Mouse (Mus musculus) neural tube, embryonic 12.5 days (tissue): ENCODE results near the gene Rnase12. TPM values are rescaled to one million over a fixed set of nuclear protein-coding genes. Genes with fewer than 3 reads are reported as not detected.

ENCODE experiments used
- ATAC-seq: fragments of 200-750 bp; cut with Nextera tagmentation; 2 replicates; pipeline ENCODE4 v1.8.0; 2017; ENCODE audit warnings: low read depth, mild to moderate bottlenecking, moderate TSS enrichment, moderate library complexity; ENCODE audit not compliant: low FRiP score
- H3K27ac ChIP-seq: fragments of 300-500 bp; sonication (generic); 2 replicates; pipeline ENCODE4 v1.5.1; 2016
- H3K27me3 ChIP-seq: fragments of 300-500 bp; sonication (generic); replicated peaks from 2 replicates; pipeline ENCODE4 v1.6.1; 2016; ENCODE audit warnings: mild to moderate bottlenecking
- H3K36me3 ChIP-seq: fragments of 300-500 bp; sonication (generic); 2 replicates; pipeline ENCODE4 v1.6.1; 2016; ENCODE audit warnings: mild to moderate bottlenecking
- H3K4me1 ChIP-seq: fragments of 300-500 bp; sonication (generic); 2 replicates; pipeline ENCODE4 v1.6.1; 2016
- H3K4me2 ChIP-seq: fragments of 300-500 bp; sonication (generic); replicated peaks from 2 replicates; pipeline ENCODE4 v1.6.1; 2016; ENCODE audit warnings: mild to moderate bottlenecking
- H3K4me3 ChIP-seq: fragments of 300-500 bp; sonication (generic); 2 replicates; pipeline ENCODE4 v1.5.1; 2016
- H3K9ac ChIP-seq: fragments of 300-500 bp; sonication (generic); 2 replicates; pipeline ENCODE4 v1.6.1; 2016; ENCODE audit warnings: mild to moderate bottlenecking
- H3K9me3 ChIP-seq: fragments of 300-500 bp; sonication (generic); 2 replicates; pipeline ENCODE4 v1.6.1; 2016; ENCODE audit warnings: mild to moderate bottlenecking
- WGBS: fragments of 180-500 bp; shearing (Covaris S2); methylation state at CpG from one replicate; pipeline ENCODE4 v1.1.7; 2016; 5-methylcytosine and 5-hydroxymethylcytosine counted together
- polyA plus RNA-seq: library from polyadenylated mRNA; unstranded; fragments of >200 nt; fragmentation: Nextera tagmentation; extraction: Ambion mirVana; gene quantifications from 2 replicates; pipeline ENCODE4 v1.2.1, GENCODE M21; 2016

Gene Rnase12
- polyA plus RNA-seq, 1 experiment from 2014 or later, result not detected

GRCm38 (mm10) chr14:51081035-51081434 lies 23.6 kb upstream of the Rnase12 start:
- Histone ChIP-seq H3K27me3 (peaks cover 3% of the 10 kb centered on the region; the same call in 1 of the 2 replicates), H3K4me1 (peaks cover 10% of the 10 kb centered on the region; the same call in 1 of the 2 replicates), H3K36me3 (no peaks in the 10 kb centered on the region), H3K9me3 (no peaks in the 10 kb centered on the region), H3K4me2 (no peak overlapping the region), H3K4me3 (no peak overlapping the region), H3K27ac (no peak overlapping the region), H3K9ac (no peak overlapping the region)
- ATAC-seq, result no peak
- WGBS, result 94% methylated on average over 2 of the region's 2 CpGs

GRCm38 (mm10) chr14:51079180-51079579 lies 21.7 kb upstream of the Rnase12 start:
- Histone ChIP-seq H3K9ac (no peak overlapping the region), H3K4me2 (no peak overlapping the region), H3K36me3 (no peaks in the 10 kb centered on the region), H3K27me3 (peaks cover 3% of the 10 kb centered on the region; the same call in 1 of the 2 replicates), H3K27ac (no peak overlapping the region), H3K9me3 (no peaks in the 10 kb centered on the region), H3K4me1 (peaks cover 10% of the 10 kb centered on the region; the same call in 1 of the 2 replicates), H3K4me3 (no peak overlapping the region)
- WGBS, result 85% methylated on average over 1 of the region's 1 CpGs
- ATAC-seq, result no peak

- no peak within 1 kb of the TSS for H3K27ac ChIP-seq
- no peaks in the 10 kb centered on the region for H3K36me3 ChIP-seq
- 86% methylated on average over 3 of the region's 3 CpGs for WGBS
- no peak within 1 kb of the TSS for H3K9ac ChIP-seq
- no peak for ATAC-seq
- no peak within 1 kb of the TSS for H3K4me2 ChIP-seq
- H3K27me3 ChIP-seq, result no peaks in the 10 kb centered on the region
- H3K9me3 ChIP-seq, result no peaks in the 10 kb centered on the region
- no peak within 1 kb of the TSS for H3K4me3 ChIP-seq
- H3K4me1 ChIP-seq, result no peaks in the 10 kb centered on the region
Observed at GRCm38 (mm10) chr14:51074335-51074734, 16.9 kb upstream of the Rnase12 start, which contains the start of gene Olfr750. Gene Olfr750 (minus strand): TSS chr14:51074435.

- WGBS, result 85% methylated on average over 2 of the region's 2 CpGs
- peaks cover 7% of the 10 kb centered on the region; the same call in 1 of the 2 replicates for H3K4me1 ChIP-seq
- H3K4me2 ChIP-seq, result no peak overlapping the region
- no peaks in the 10 kb centered on the region for H3K27me3 ChIP-seq
- ATAC-seq, result no peak
- no peak overlapping the region for H3K9ac ChIP-seq
- no peaks in the 10 kb centered on the region for H3K9me3 ChIP-seq
- H3K4me3 ChIP-seq, result no peak overlapping the region
- no peaks in the 10 kb centered on the region for H3K36me3 ChIP-seq
- H3K27ac ChIP-seq, result no peak overlapping the region
Observed at GRCm38 (mm10) chr14:51069617-51070016, 12.2 kb upstream of the Rnase12 start.

- Histone ChIP-seq H3K27ac (no peak overlapping the region), H3K36me3 (no peaks in the 10 kb centered on the region), H3K27me3 (no peaks in the 10 kb centered on the region), H3K4me1 (peaks cover 7% of the 10 kb centered on the region; the same call in 1 of the 2 replicates), H3K4me3 (no peak overlapping the region), H3K4me2 (no peak overlapping the region), H3K9me3 (no peaks in the 10 kb centered on the region), H3K9ac (no peak overlapping the region)
- WGBS, result 94% methylated on average over 5 of the region's 5 CpGs
- no peak for ATAC-seq
Observed at GRCm38 (mm10) chr14:51068956-51069355, 11.5 kb upstream of the Rnase12 start.

- Histone ChIP-seq H3K9me3 (no peaks in the 10 kb centered on the region), H3K27me3 (no peaks in the 10 kb centered on the region), H3K27ac (no peak overlapping the region), H3K36me3 (no peaks in the 10 kb centered on the region), H3K4me1 (no peaks in the 10 kb centered on the region), H3K4me3 (no peak overlapping the region), H3K4me2 (no peak overlapping the region), H3K9ac (no peak overlapping the region)
- WGBS, result 86% methylated on average over 5 of the region's 5 CpGs
- no peak for ATAC-seq
Observed at GRCm38 (mm10) chr14:51060761-51061160, 3.3 kb upstream of the Rnase12 start.

GRCm38 (mm10) chr14:51054243-51055237 lies 2.9 kb downstream of the Rnase12 start:
- H3K4me2 ChIP-seq, result 0 out of 2 replicates have a peak overlapping the region, but pooled peaks have one; percentile 7
- no peaks in the 10 kb centered on the region for H3K27me3 ChIP-seq
- no peak overlapping the region for H3K27ac ChIP-seq
- 0 out of 2 replicates have a peak, but pooled peaks have one; percentile 43 for ATAC-seq
- WGBS, result 27% methylated on average over 13 of the region's 13 CpGs
- no peak overlapping the region for H3K9ac ChIP-seq
- no peaks in the 10 kb centered on the region for H3K9me3 ChIP-seq
- H3K4me3 ChIP-seq, result no peak overlapping the region
- H3K36me3 ChIP-seq, result no peaks in the 10 kb centered on the region
- no peaks in the 10 kb centered on the region for H3K4me1 ChIP-seq

GRCm38 (mm10) chr14:51053176-51053575 lies 4.3 kb downstream of the Rnase12 start:
- Histone ChIP-seq H3K4me3 (no peak overlapping the region), H3K27me3 (no peaks in the 10 kb centered on the region), H3K4me1 (no peaks in the 10 kb centered on the region), H3K9me3 (no peaks in the 10 kb centered on the region), H3K27ac (no peak overlapping the region), H3K36me3 (no peaks in the 10 kb centered on the region), H3K4me2 (no peak overlapping the region), H3K9ac (no peak overlapping the region)
- WGBS, result 60% methylated on average over 5 of the region's 5 CpGs
- ATAC-seq, result no peak

- Histone ChIP-seq H3K27ac (no peak overlapping the region), H3K9ac (no peak overlapping the region), H3K4me2 (no peak overlapping the region), H3K27me3 (no peaks in the 10 kb centered on the region), H3K4me3 (no peak overlapping the region), H3K4me1 (no peaks in the 10 kb centered on the region), H3K36me3 (no peaks in the 10 kb centered on the region), H3K9me3 (no peaks in the 10 kb centered on the region)
- 68% methylated on average over 5 of the region's 5 CpGs for WGBS
- no peak for ATAC-seq
Observed at GRCm38 (mm10) chr14:51051941-51052340, 5.5 kb downstream of the Rnase12 start.

- no peak within 1 kb of the TSS for H3K27ac ChIP-seq
- no peak for ATAC-seq
- no peaks in the 10 kb centered on the region for H3K9me3 ChIP-seq
- no peak within 1 kb of the TSS for H3K4me3 ChIP-seq
- 91% methylated on average over 2 of the region's 2 CpGs for WGBS
- no peaks in the 10 kb centered on the region for H3K36me3 ChIP-seq
- no peaks in the 10 kb centered on the region for H3K27me3 ChIP-seq
- no peak within 1 kb of the TSS for H3K4me2 ChIP-seq
- H3K9ac ChIP-seq, result no peak within 1 kb of the TSS
- no peaks in the 10 kb centered on the region for H3K4me1 ChIP-seq
Observed at GRCm38 (mm10) chr14:51050063-51050462, 7.4 kb downstream of the Rnase12 start, which contains the start of gene Rnase11. Gene Rnase11 (minus strand): TSS chr14:51050163.

GRCm38 (mm10) chr14:51047846-51048245 lies 9.6 kb downstream of the Rnase12 start:
- Histone ChIP-seq H3K9me3 (no peaks in the 10 kb centered on the region), H3K27me3 (no peaks in the 10 kb centered on the region), H3K36me3 (no peaks in the 10 kb centered on the region), H3K9ac (no peak overlapping the region), H3K4me1 (no peaks in the 10 kb centered on the region), H3K4me3 (no peak overlapping the region), H3K27ac (no peak overlapping the region), H3K4me2 (no peak overlapping the region)
- ATAC-seq, result no peak
- WGBS, result 69% methylated on average over 5 of the region's 5 CpGs

GRCm38 (mm10) chr14:51041769-51042168 lies 15.7 kb downstream of the Rnase12 start, which contains the start of gene Rnase9:
Gene Rnase9 (minus strand): TSS chr14:51041869.
- Histone ChIP-seq H3K27ac (no peak within 1 kb of the TSS), H3K9ac (no peak within 1 kb of the TSS), H3K4me2 (no peak within 1 kb of the TSS), H3K9me3 (no peaks in the 10 kb centered on the region), H3K27me3 (no peaks in the 10 kb centered on the region), H3K4me3 (no peak within 1 kb of the TSS), H3K4me1 (no peaks in the 10 kb centered on the region), H3K36me3 (no peaks in the 10 kb centered on the region)
- no peak for ATAC-seq
- WGBS, result 76% methylated on average over 6 of the region's 6 CpGs
